Comparison of ENCODE assay signal across 8 mouse cellular contexts in genomic region chr14:103899111-103899814, GRCm38 (mm10). TPM values are rescaled to one million over a fixed set of nuclear protein-coding genes. Genes with fewer than 3 reads are reported as not detected.
DNase-seq lines count a peak whose midpoint lies in the region; ATAC-seq and TF ChIP-seq lines count a peak whose summit lies in the region.

No protein-coding gene starts in this region.

- no peaks in the 10 kb centered on the region for H3K27me3 ChIP-seq in embryonic facial prominence, embryonic 10.5 days (replicated peaks; ENCODE audit: low read depth, poor library complexity, severe bottlenecking)
- no peaks in the 10 kb centered on the region for H3K27me3 ChIP-seq in heart, embryonic 15.5 days
- H3K27me3 ChIP-seq in lung, embryonic 15.5 days = no peaks in the 10 kb centered on the region

- H3K4me2 ChIP-seq in heart, embryonic 15.5 days = peak overlapping the region; percentile 64
- peak overlapping the region; percentile 57 for H3K4me2 ChIP-seq in lung, embryonic 15.5 days

- peaks cover 13% of the 10 kb centered on the region for H3K4me1 ChIP-seq in embryonic facial prominence, embryonic 10.5 days
- H3K4me1 ChIP-seq in heart, embryonic 15.5 days (replicated peaks) = peaks cover 7% of the 10 kb centered on the region; the same call in 1 of the 2 replicates
- H3K4me1 ChIP-seq in lung, embryonic 15.5 days = peaks cover 26% of the 10 kb centered on the region
- no peaks in the 10 kb centered on the region; the same call in 1 of the 2 replicates for H3K4me1 ChIP-seq in olfactory bulb, adult 2 months (ENCODE audit: control insufficient read depth, insufficient read depth, low read length)

- H3K9me3 ChIP-seq in embryonic facial prominence, embryonic 10.5 days = no peaks in the 10 kb centered on the region
- no peaks in the 10 kb centered on the region for H3K9me3 ChIP-seq in heart, embryonic 15.5 days (replicated peaks)
- no peaks in the 10 kb centered on the region for H3K9me3 ChIP-seq in lung, embryonic 15.5 days

- no peak overlapping the region for H3K9ac ChIP-seq in heart, embryonic 15.5 days
- H3K9ac ChIP-seq in lung, embryonic 15.5 days = no peak overlapping the region

- H3K27ac ChIP-seq in embryonic facial prominence, embryonic 10.5 days (replicated peaks) = peak overlapping the region; percentile 82
- peak overlapping the region; percentile 38; the same call in 1 of the 2 replicates for H3K27ac ChIP-seq in heart, embryonic 15.5 days
- H3K27ac ChIP-seq in lung, embryonic 15.5 days = peak overlapping the region; percentile 73
- H3K27ac ChIP-seq in olfactory bulb, adult 2 months (ENCODE audit: insufficient read depth, low read depth, low read length) = no peak overlapping the region

- H3K4me3 ChIP-seq in embryonic facial prominence, embryonic 10.5 days = peak overlapping the region; percentile 49
- H3K4me3 ChIP-seq in heart, embryonic 15.5 days = peak overlapping the region; percentile 38
- peak overlapping the region; percentile 27 for H3K4me3 ChIP-seq in lung, embryonic 15.5 days
- H3K4me3 ChIP-seq in olfactory bulb, adult 2 months (ENCODE audit: insufficient read depth, low read depth, low read length) = peak overlapping the region; percentile 20

- no peak for DNase-seq in cerebellum, adult 11 months
- peak; percentile 70 for DNase-seq in embryonic facial prominence, embryonic 10.5 days (ENCODE audit: low spot score)
- peak; percentile 48 for DNase-seq in kidney, postnatal 14 days
- DNase-seq in spleen, adult 18-20 months = no peak

- TF ChIP-seq POLR2A in olfactory bulb, adult 2 months (IDR thresholded peaks at IDR 0.05; ENCODE audit: insufficient read depth, low read depth, low read length) = no peak

- TF ChIP-seq CTCF in olfactory bulb, adult 2 months (IDR thresholded peaks at IDR 0.05; ENCODE audit: insufficient read depth, low read depth, low read length) = no peak

- no peaks in the 10 kb centered on the region for H3K36me3 ChIP-seq in embryonic facial prominence, embryonic 10.5 days (replicated peaks)
- no peaks in the 10 kb centered on the region for H3K36me3 ChIP-seq in heart, embryonic 15.5 days
- H3K36me3 ChIP-seq in lung, embryonic 15.5 days = no peaks in the 10 kb centered on the region

- ATAC-seq in cerebellum, adult (ENCODE audit: insufficient number of reproducible peaks, low FRiP score, low TSS enrichment) = peak; percentile 52; the same call in 1 of the 2 replicates
- no peak for ATAC-seq in heart, embryonic 15.5 days (replicated peaks; ENCODE audit: insufficient number of reproducible peaks, insufficient read depth, low FRiP score, low read depth)
- peak; percentile 85 for ATAC-seq in lung, embryonic 15.5 days (ENCODE audit: borderline replicate concordance, extremely low read depth, low FRiP score, low TSS enrichment)

- 12% methylated on average over 22 of the region's 22 CpGs for WGBS in embryonic facial prominence, embryonic 10.5 days
- 16% methylated on average over 22 of the region's 22 CpGs for WGBS in heart, embryonic 15.5 days
- WGBS in lung, embryonic 15.5 days = 3% methylated on average over 22 of the region's 22 CpGs
- WGBS in olfactory bulb, adult 2 months = 19% methylated on average over 22 of the region's 22 CpGs

RNA-seq across cellular contexts. Expression of gene Ednrb, which starts 55.1 kb away (rescaled TPM):
- polyA plus RNA-seq in embryonic facial prominence, embryonic 10.5 days (2016; fragmentation: Nextera tagmentation; extraction: Ambion mirVana) = 21.1 and 34.5 TPM in 2 replicates
- polyA plus RNA-seq in heart, embryonic 15.5 days (2015; fragmentation: Nextera tagmentation; extraction: Ambion mirVana) = 70.4 and 73.8 TPM in 2 replicates
- polyA plus RNA-seq in lung, embryonic 15.5 days (2015; fragmentation: Nextera tagmentation; extraction: Ambion mirVana) = 149 and 153 TPM in 2 replicates
- not detected in 2 replicates for polyA plus RNA-seq in olfactory bulb, adult 2 months (2012; ENCODE audit: insufficient read depth, insufficient read length, low replicate concordance, missing spikeins)

Comparison
In these comparisons a context has a peak if more than half of its experiments do, and no peak if none do; other contexts are left out.
1. DNase-seq: peak in embryonic facial prominence, embryonic 10.5 days (single experiment) and kidney, postnatal 14 days (single experiment); none in cerebellum, adult 11 months (single experiment) and spleen, adult 18-20 months (0 of 2).
2. Peak in every context shown above with its lines, with median percentiles within 50 percentile points of each other: H3K4me3 ChIP-seq.